Mouse (Mus musculus): Measurements from ENCODE around the gene Gm44503.

Gm44503 gene

GRCm38 (mm10) chr9:72958521-72959450 is at the start of gene Gm44503, which contains the start of gene Dyx1c1:
Gm44503 (plus strand) TSS chr9:72958852.
Dyx1c1 (plus strand) TSS chr9:72958785.
- in situ Hi-C loops (cut with MboI; ENCODE audit: unreplicated experiment in 2 of 2): loop anchor here in 1 of 2 experiments (5.0 kb wide), 1 partner anchor 66 kb away; no protein-coding TSS in a partner anchor

- in situ Hi-C loops (cut with MboI; ENCODE audit: unreplicated experiment in 2 of 2): no loop called here
These were observed 47.3 kb upstream of the Gm44503 start for GRCm38 (mm10) chr9:72911381-72911780.

GRCm38 (mm10) chr9:72913551-72913950 is 45.1 kb upstream of the Gm44503 start:
- in situ Hi-C loops (cut with MboI; ENCODE audit: unreplicated experiment in 2 of 2): no loop called here

- in situ Hi-C loops (cut with MboI; ENCODE audit: unreplicated experiment in 2 of 2): no loop called here
These were observed 42.9 kb upstream of the Gm44503 start for GRCm38 (mm10) chr9:72915728-72916127.

GRCm38 (mm10) chr9:72923068-72923467 is 35.6 kb upstream of the Gm44503 start:
- in situ Hi-C loops (cut with MboI; ENCODE audit: unreplicated experiment in 2 of 2): no loop called here

- in situ Hi-C loops (cut with MboI; ENCODE audit: unreplicated experiment in 2 of 2): loop anchor here in 1 of 2 experiments (25.0 kb wide), 2 partner anchors 1062 to 1113 kb away; no protein-coding TSS in a partner anchor
These were observed 33.4 kb upstream of the Gm44503 start, which contains the start of gene Pygo1 for GRCm38 (mm10) chr9:72925021-72925934. Pygo1 (plus strand) TSS chr9:72925645.

- in situ Hi-C loops (cut with MboI; ENCODE audit: unreplicated experiment in 2 of 2): loop anchor here in 1 of 2 experiments (25.0 kb wide), 2 partner anchors 1061 to 1114 kb away; no protein-coding TSS in a partner anchor
These were observed 32.8 kb upstream of the Gm44503 start for GRCm38 (mm10) chr9:72925935-72926258.

GRCm38 (mm10) chr9:72931166-72931790 is 27.4 kb upstream of the Gm44503 start:
- in situ Hi-C loops (cut with MboI; ENCODE audit: unreplicated experiment in 2 of 2): loop anchor here in 1 of 2 experiments (25.0 kb wide), 2 partner anchors 1056 to 1119 kb away; no protein-coding TSS in a partner anchor

- in situ Hi-C loops (cut with MboI; ENCODE audit: unreplicated experiment in 2 of 2): loop anchor here in 1 of 2 experiments (25.0 kb wide), 2 partner anchors 1052 to 1123 kb away; no protein-coding TSS in a partner anchor
These were observed 23.3 kb upstream of the Gm44503 start for GRCm38 (mm10) chr9:72935309-72935708.

GRCm38 (mm10) chr9:72936301-72936700 is 22.4 kb upstream of the Gm44503 start:
- in situ Hi-C loops (cut with MboI; ENCODE audit: unreplicated experiment in 2 of 2): loop anchor here in 1 of 2 experiments (25.0 kb wide), 2 partner anchors 1051 to 1124 kb away; no protein-coding TSS in a partner anchor

- in situ Hi-C loops (cut with MboI; ENCODE audit: unreplicated experiment in 2 of 2): loop anchor here in 1 of 2 experiments (25.0 kb wide), 2 partner anchors 1044 to 1131 kb away; no protein-coding TSS in a partner anchor
These were observed 15.2 kb upstream of the Gm44503 start for GRCm38 (mm10) chr9:72943424-72943823.

- in situ Hi-C loops (cut with MboI; ENCODE audit: unreplicated experiment in 2 of 2): loop anchor here in 1 of 2 experiments (25.0 kb wide), 2 partner anchors 1043 to 1132 kb away; no protein-coding TSS in a partner anchor
These were observed 14.4 kb upstream of the Gm44503 start for GRCm38 (mm10) chr9:72944286-72944685.

- in situ Hi-C loops (cut with MboI; ENCODE audit: unreplicated experiment in 2 of 2): loop anchor here in 1 of 2 experiments (25.0 kb wide), 2 partner anchors 1040 to 1135 kb away; no protein-coding TSS in a partner anchor
These were observed 11.6 kb upstream of the Gm44503 start for GRCm38 (mm10) chr9:72947010-72947409.

GRCm38 (mm10) chr9:72949572-72949971 is 9.1 kb upstream of the Gm44503 start:
- in situ Hi-C loops (cut with MboI; ENCODE audit: unreplicated experiment in 2 of 2): loop anchor here in 1 of 2 experiments (25.0 kb wide), 2 partner anchors 1038 to 1137 kb away; no protein-coding TSS in a partner anchor

- in situ Hi-C loops (cut with MboI; ENCODE audit: unreplicated experiment in 2 of 2): loop anchor here in 1 of 2 experiments (5.0 kb wide), 1 partner anchor 62 kb away; no protein-coding TSS in a partner anchor
These were observed 3.9 kb upstream of the Gm44503 start for GRCm38 (mm10) chr9:72954746-72955145.

GRCm38 (mm10) chr9:72955546-72955945 is 3.1 kb upstream of the Gm44503 start:
- in situ Hi-C loops (cut with MboI; ENCODE audit: unreplicated experiment in 2 of 2): loop anchor here in 1 of 2 experiments (5.0 kb wide), 1 partner anchor 63 kb away; no protein-coding TSS in a partner anchor

GRCm38 (mm10) chr9:72961346-72961745 is 2.7 kb downstream of the Gm44503 start:
- in situ Hi-C loops (cut with MboI; ENCODE audit: unreplicated experiment in 2 of 2): loop anchor here (5.0 kb wide), 1 partner anchor 131 kb away; no protein-coding TSS in a partner anchor

- in situ Hi-C loops (cut with MboI; ENCODE audit: unreplicated experiment in 2 of 2): loop anchor here (5.0 kb wide), 1 partner anchor 130 kb away; no protein-coding TSS in a partner anchor
These were observed 3.3 kb downstream of the Gm44503 start for GRCm38 (mm10) chr9:72961959-72962358.

Data from v-Abl transformed pro-B cells (cell line).